Mouse (Mus musculus): ENCODE measurements at regions not wholly inside any gene's neighbourhood (a gene's known extent, or its start where the extent isn't known, plus 50 kb on each side); places are given as distances from the start of the nearest gene placed in this dataset.

GRCm38 (mm10) chr8:101697948-101698347, 1087.5 kb downstream of the Cdh11 start:
- TF ChIP-seq CTCF (IDR thresholded peaks at IDR 0.05; ENCODE audit: borderline replicate concordance, insufficient read depth, low read depth, low read length) (no peak), POLR2A (IDR thresholded peaks at IDR 0.05; ENCODE audit: borderline replicate concordance, insufficient read depth, low read length) (no peak)

Measured in cerebellum, adult 2 months (tissue).